Mouse (Mus musculus): ENCODE results near the gene Usf1. TPM values are rescaled to one million over a fixed set of nuclear protein-coding genes. Genes with fewer than 3 reads are reported as not detected.

The Usf1 gene
- total and polyA plus RNA-seq, 3 experiments: 37.4 to 73.7 (median 54.9) TPM

- TF ChIP-seq POLR2AphosphoS2 (IDR thresholded peaks at IDR 0.05; ENCODE audit: low read depth, low read length) (no peak), MAX (IDR thresholded peaks at IDR 0.05; ENCODE audit: low read length) (no peak), TCF12 (IDR thresholded peaks at IDR 0.05; ENCODE audit: low read depth, low read length) (no peak), UBTF (IDR thresholded peaks at IDR 0.05; ENCODE audit: low read depth, low read length) (no peak), ZNF384 (IDR thresholded peaks at IDR 0.05; ENCODE audit: low read depth, low read length) (no peak), POLR2A (IDR thresholded peaks at IDR 0.05; ENCODE audit: low read depth, low read length) (no peak), USF2 (conservative IDR thresholded peaks at IDR 0.05; ENCODE audit: low read depth, low read length) (no peak)
- Histone ChIP-seq H3K4me1 (ENCODE audit: control insufficient read depth in 1 of 2, insufficient read depth in 2 of 2) (no peaks in the 10 kb centered on the region), H3K4me2 (ENCODE audit: insufficient read depth, low read depth, poor library complexity, severe bottlenecking) (no peak overlapping the region), H3K4me3 (replicated peaks in 1 of 3; ENCODE audit: low read depth in 2 of 3, low read length in 2 of 3, poor library complexity in 1 of 3) (no peak overlapping the region), H3K9ac (ENCODE audit: insufficient read depth, low read depth) (no peak overlapping the region), H3K36me3 (replicated peaks in 1 of 2; ENCODE audit: control insufficient read depth in 1 of 2, insufficient read depth in 1 of 2, low read length in 1 of 2) (peaks cover 4 to 13% of the 10 kb centered on the region in 2 experiments), H3K79me2 (replicated peaks; ENCODE audit: control insufficient read depth, extremely low read depth, insufficient read depth, poor library complexity, severe bottlenecking) (no peaks in the 10 kb centered on the region), H3K27me3 (replicated peaks) (no peaks in the 10 kb centered on the region), H3K9me3 (replicated peaks; ENCODE audit: low read length) (no peaks in the 10 kb centered on the region), H3K27ac (ENCODE audit: insufficient read depth, low read depth) (no peak overlapping the region)
- DNase-seq (ENCODE audit: extremely low read depth): no peak
- in situ Hi-C loops (cut with MboI; ENCODE audit: low pct_ligation_motif_present, low pct_unique_long_range_greater_than_20kb, low sequenced_read_pairs): no loop called here
- dilution Hi-C loops (cut with MboI; ENCODE audit: extremely low pct_ligation_motif_present, extremely low pct_unique_long_range_greater_than_20kb, low sequenced_read_pairs): no loop called here
Observed at GRCm38 (mm10) chr1:171425126-171425525, 14.0 kb downstream of the Usf1 start.

DNA sequence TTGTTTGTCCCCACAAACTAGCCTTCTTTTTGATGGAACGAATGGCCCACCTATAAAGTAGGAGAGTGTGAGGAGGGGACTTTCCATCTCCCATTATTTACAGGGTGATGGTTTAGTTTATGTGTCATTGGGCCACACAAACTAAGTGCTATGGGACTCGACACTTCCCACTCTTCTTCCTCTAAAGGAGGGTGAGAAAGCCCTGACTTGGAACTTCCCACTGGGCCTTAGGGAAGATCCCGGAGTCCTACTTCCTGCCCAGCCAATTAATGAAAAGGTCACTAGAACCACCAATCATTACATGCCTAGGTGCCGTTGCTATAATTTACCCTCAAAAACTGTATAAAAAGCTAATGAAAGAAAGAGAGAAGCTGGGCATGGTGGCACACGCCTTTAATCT lies 21.0 kb downstream of the Usf1 start:
- H3K4me2 ChIP-seq (ENCODE audit: insufficient read depth, low read depth, poor library complexity, severe bottlenecking): no peak overlapping the region
- in situ Hi-C loops (cut with MboI; ENCODE audit: low pct_ligation_motif_present, low pct_unique_long_range_greater_than_20kb, low sequenced_read_pairs): no loop called here
- H3K27me3 ChIP-seq (replicated peaks): peaks cover 23% of the 10 kb centered on the region
- H3K4me1 ChIP-seq (ENCODE audit: control insufficient read depth in 1 of 2, insufficient read depth in 2 of 2): peaks cover 0 to 2% of the 10 kb centered on the region in 2 experiments; a peak in 2 of 4 replicates
- TF ChIP-seq ELF1 (IDR thresholded peaks at IDR 0.05; ENCODE audit: low read depth, low read length) (no peak), NELFE (IDR thresholded peaks at IDR 0.05; ENCODE audit: low read depth, low read length) (no peak), JUND (conservative IDR thresholded peaks at IDR 0.05; ENCODE audit: low read depth, low read length) (no peak), CHD2 (IDR thresholded peaks at IDR 0.05; ENCODE audit: low read length) (no peak), SMC3 (IDR thresholded peaks at IDR 0.05; ENCODE audit: low read depth, low read length) (no peak), GABPA (IDR thresholded peaks at IDR 0.05; ENCODE audit: insufficient replicate concordance, low read depth, low read length) (no peak), MAZ (IDR thresholded peaks at IDR 0.05; ENCODE audit: low read depth, low read length) (no peak), ZC3H11A (IDR thresholded peaks at IDR 0.05; ENCODE audit: low read depth, low read length) (no peak), ZNF384 (IDR thresholded peaks at IDR 0.05; ENCODE audit: low read depth, low read length) (no peak), MAFK (IDR thresholded peaks at IDR 0.05; ENCODE audit: insufficient replicate concordance, low read length) (no peak), ETS1 (conservative IDR thresholded peaks at IDR 0.05; ENCODE audit: low read depth, low read length) (no peak), POLR2A (IDR thresholded peaks at IDR 0.05; ENCODE audit: low read depth, low read length) (no peak), USF1 (IDR thresholded peaks at IDR 0.05; ENCODE audit: low read depth, low read length) (no peak), NRF1 (IDR thresholded peaks at IDR 0.05; ENCODE audit: low read depth, low read length) (no peak), POLR2AphosphoS2 (IDR thresholded peaks at IDR 0.05; ENCODE audit: low read depth, low read length) (no peak)
- no peak overlapping the region for H3K9ac ChIP-seq (ENCODE audit: insufficient read depth, low read depth)
- no peak overlapping the region for H3K27ac ChIP-seq (ENCODE audit: insufficient read depth, low read depth)
- H3K4me3 ChIP-seq (replicated peaks in 1 of 3; ENCODE audit: low read depth in 2 of 3, low read length in 2 of 3, poor library complexity in 1 of 3): no peak overlapping the region
- H3K36me3 ChIP-seq (replicated peaks in 1 of 2; ENCODE audit: control insufficient read depth in 1 of 2, insufficient read depth in 1 of 2, low read length in 1 of 2): no peaks in the 10 kb centered on the region
- dilution Hi-C loops (cut with MboI; ENCODE audit: extremely low pct_ligation_motif_present, extremely low pct_unique_long_range_greater_than_20kb, low sequenced_read_pairs): no loop called here
- H3K79me2 ChIP-seq (replicated peaks; ENCODE audit: control insufficient read depth, extremely low read depth, insufficient read depth, poor library complexity, severe bottlenecking): no peaks in the 10 kb centered on the region
- no peak for DNase-seq (ENCODE audit: extremely low read depth)
- no peaks in the 10 kb centered on the region for H3K9me3 ChIP-seq (replicated peaks; ENCODE audit: low read length)
